16 mouse cellular contexts compared by ENCODE assay signal in the genomic region with DNA sequence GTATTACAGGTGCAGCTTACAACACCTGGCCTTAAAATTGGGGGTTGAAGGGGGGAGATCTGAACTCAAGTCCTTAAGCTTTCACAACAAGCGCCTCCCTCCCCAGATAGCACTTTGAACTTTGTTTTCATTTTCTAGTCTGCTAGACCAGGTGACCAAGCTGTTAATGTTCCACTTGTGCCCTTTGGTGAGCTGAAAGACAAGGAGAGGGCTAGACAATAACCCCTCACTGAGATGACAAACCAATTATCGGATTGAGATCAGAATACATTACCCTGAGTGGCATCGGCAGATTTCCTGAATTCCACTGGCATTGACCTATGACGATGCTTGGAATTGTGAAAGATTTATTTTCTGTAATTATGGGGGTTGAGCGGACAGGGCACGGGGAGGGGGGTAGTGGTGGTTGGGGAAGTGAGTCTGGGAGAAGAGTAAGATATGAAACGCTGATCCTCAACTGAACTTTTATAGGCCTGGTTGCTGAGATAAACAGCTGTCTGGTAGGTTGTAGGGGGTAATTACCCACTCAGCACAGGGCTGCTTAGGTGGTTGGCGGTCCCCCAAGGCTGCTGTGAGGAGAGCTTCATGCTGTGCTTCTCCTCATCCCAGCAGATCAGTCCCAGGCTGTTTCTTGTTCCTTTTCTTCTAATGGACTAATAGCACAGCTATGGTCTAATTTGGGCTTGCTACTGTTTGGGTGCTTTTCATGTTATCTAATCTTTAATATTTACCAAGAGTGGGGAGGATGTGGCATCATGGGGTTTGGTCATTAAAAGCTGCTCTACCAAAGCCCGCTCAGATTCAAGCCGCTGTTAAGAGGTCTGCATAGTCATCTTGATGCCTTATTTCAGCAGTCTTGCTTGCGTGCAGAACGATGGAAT. TPM values are rescaled to one million over a fixed set of nuclear protein-coding genes. Genes with fewer than 3 reads are reported as not detected.
DNase-seq lines count a peak whose midpoint lies in the region; ATAC-seq lines count a peak whose summit lies in the region.
"Had no signal": no experiment of that assay in that cellular context is flagged by ENCODE, and none has a peak within 500 bp of the region (broad histone marks: within the 10 kb centered on the region; RNA-seq: fewer than 3 reads in every experiment).

No protein-coding gene starts in this region.

- no peak overlapping the region for H3K9ac ChIP-seq in embryonic facial prominence, embryonic 15.5 days
- no peak overlapping the region for H3K9ac ChIP-seq in liver, embryonic 11.5 days (ENCODE audit: low read depth, low read length)
- H3K9ac ChIP-seq: limb, embryonic 12.5 days had no signal

- no peak for DNase-seq in embryonic facial prominence, embryonic 10.5 days (ENCODE audit: low spot score)
- no peak for DNase-seq in liver, embryonic 11.5 days (ENCODE audit: low spot score)
- DNase-seq in liver = no peak
- DNase-seq in retina, embryonic 14.5 days (ENCODE audit: low spot score) = peak; percentile 23
- DNase-seq in thymus, postnatal 14 days = no peak
- DNase-seq in gastrocnemius, postnatal 10 days = no peak
- DNase-seq: cerebellum, postnatal 10 days; heart, adult 2 months; heart, postnatal 36 days; lung, postnatal 10 days; right cerebral cortex, postnatal 14 days had no signal

- H3K27me3 ChIP-seq in embryonic facial prominence, embryonic 15.5 days = no peaks in the 10 kb centered on the region
- H3K27me3 ChIP-seq in embryonic facial prominence, embryonic 10.5 days (replicated peaks; ENCODE audit: low read depth, poor library complexity, severe bottlenecking) = no peaks in the 10 kb centered on the region
- H3K27me3 ChIP-seq in liver, embryonic 11.5 days (replicated peaks; ENCODE audit: control insufficient read depth, insufficient read depth, low read length) = no peaks in the 10 kb centered on the region
- H3K27me3 ChIP-seq: limb, embryonic 12.5 days had no signal

- no peak overlapping the region for H3K4me3 ChIP-seq in embryonic facial prominence, embryonic 15.5 days (replicated peaks)
- no peak overlapping the region for H3K4me3 ChIP-seq in embryonic facial prominence, embryonic 10.5 days
- no peak overlapping the region for H3K4me3 ChIP-seq in liver, embryonic 11.5 days (ENCODE audit: low read depth, low read length)
- H3K4me3 ChIP-seq: heart, adult 2 months; limb, embryonic 12.5 days had no signal

- H3K4me2 ChIP-seq in embryonic facial prominence, embryonic 15.5 days (replicated peaks) = no peak overlapping the region
- H3K4me2 ChIP-seq in liver, embryonic 11.5 days = no peak overlapping the region
- H3K4me2 ChIP-seq: limb, embryonic 12.5 days had no signal

- H3K27ac ChIP-seq in embryonic facial prominence, embryonic 15.5 days (replicated peaks) = no peak overlapping the region
- no peak overlapping the region for H3K27ac ChIP-seq in embryonic facial prominence, embryonic 10.5 days (replicated peaks)
- H3K27ac ChIP-seq in liver, embryonic 11.5 days (ENCODE audit: low read depth, low read length) = no peak overlapping the region
- H3K27ac ChIP-seq: heart, adult 2 months; limb, embryonic 12.5 days had no signal

- H3K4me1 ChIP-seq in embryonic facial prominence, embryonic 15.5 days = no peaks in the 10 kb centered on the region
- no peaks in the 10 kb centered on the region for H3K4me1 ChIP-seq in embryonic facial prominence, embryonic 10.5 days
- H3K4me1 ChIP-seq in liver, embryonic 11.5 days (replicated peaks; ENCODE audit: control insufficient read depth, insufficient read depth, low read length) = no peaks in the 10 kb centered on the region
- H3K4me1 ChIP-seq: limb, embryonic 12.5 days had no signal

- no peaks in the 10 kb centered on the region for H3K9me3 ChIP-seq in embryonic facial prominence, embryonic 15.5 days (replicated peaks)
- H3K9me3 ChIP-seq in embryonic facial prominence, embryonic 10.5 days = no peaks in the 10 kb centered on the region
- no peaks in the 10 kb centered on the region for H3K9me3 ChIP-seq in liver, embryonic 11.5 days (ENCODE audit: control insufficient read depth, low read length)
- H3K9me3 ChIP-seq: limb, embryonic 12.5 days had no signal

- WGBS in embryonic facial prominence, embryonic 15.5 days = 75% methylated on average over 12 of the region's 12 CpGs
- 76% methylated on average over 12 of the region's 12 CpGs for WGBS in embryonic facial prominence, embryonic 10.5 days
- 65% methylated on average over 12 of the region's 12 CpGs for WGBS in liver, embryonic 11.5 days

- 0 out of 2 replicates have a peak, but pooled peaks cover 12% of the 10 kb centered on the region for H3K36me3 ChIP-seq in embryonic facial prominence, embryonic 15.5 days
- no peaks in the 10 kb centered on the region; the same call in 1 of the 2 replicates for H3K36me3 ChIP-seq in embryonic facial prominence, embryonic 10.5 days (replicated peaks)
- no peaks in the 10 kb centered on the region for H3K36me3 ChIP-seq in liver, embryonic 11.5 days (ENCODE audit: control insufficient read depth, insufficient read depth, low read length)

- peak; percentile 19; the same call in 1 of the 2 replicates for ATAC-seq in embryonic facial prominence, embryonic 15.5 days (ENCODE audit: insufficient number of reproducible peaks, low FRiP score, low TSS enrichment, low read depth)
- ATAC-seq in liver, embryonic 11.5 days (replicated peaks; ENCODE audit: low FRiP score) = 0 out of 2 replicates have a peak, but pooled peaks have one; percentile 12
- 0 out of 2 replicates have a peak, but pooled peaks have one; percentile 18 for ATAC-seq in granulocyte monocyte progenitor cell, adult 5-6 weeks (replicated peaks; ENCODE audit: poor library complexity, severe bottlenecking)

RNA-seq across cellular contexts. Expression of gene Cldn20, which starts 44.4 kb away (rescaled TPM):
- 0.28 and 0.53 TPM in 2 replicates for polyA plus RNA-seq in embryonic facial prominence, embryonic 15.5 days (2015; fragmentation: Nextera tagmentation; extraction: Ambion mirVana)
- polyA plus RNA-seq in embryonic facial prominence, embryonic 10.5 days (2016; fragmentation: Nextera tagmentation; extraction: Ambion mirVana) = not detected in 2 replicates
- polyA plus RNA-seq in liver, embryonic 11.5 days (2014; fragmentation: Nextera tagmentation; extraction: Ambion mirVana) = not detected in 2 replicates
- total RNA-seq in granulocyte monocyte progenitor cell, adult 5-6 weeks (2014; fragmentation: Nextera tagmentation) = 3.3 TPM in 1 of 2 replicates, not detected in the other
- total RNA-seq in granulocyte monocyte progenitor cell, adult 5-6 weeks (2017) = 0.78 TPM in 1 of 2 replicates, not detected in the other
- total RNA-seq in gastrocnemius, postnatal 10 days (2021) = under 1 TPM in 1 of 2 experiments, not detected in 1; 0.56 TPM
- total RNA-seq: heart, adult 2 months; heart, postnatal 36 days had no signal
- polyA plus RNA-seq: limb, embryonic 12.5 days; neural tube, embryonic 14.5 days; thymus, postnatal 0 days had no signal
